Comparison of ENCODE assay signal across 9 mouse cellular contexts in genomic region chr16:18345243-18345642, GRCm38 (mm10). TPM values are rescaled to one million over a fixed set of nuclear protein-coding genes. Genes with fewer than 3 reads are reported as not detected.
DNase-seq lines count a peak whose midpoint lies in the region; ATAC-seq and TF ChIP-seq lines count a peak whose summit lies in the region.
"Had no signal": no experiment of that assay in that cellular context is flagged by ENCODE, and none has a peak within 500 bp of the region (broad histone marks: within the 10 kb centered on the region; RNA-seq: fewer than 3 reads in every experiment).

No protein-coding gene starts in this region.

- peaks cover 41% of the 10 kb centered on the region for H3K27me3 ChIP-seq in embryonic facial prominence, embryonic 10.5 days (replicated peaks; ENCODE audit: low read depth, poor library complexity, severe bottlenecking)
- peaks cover 33% of the 10 kb centered on the region for H3K27me3 ChIP-seq in kidney, embryonic 15.5 days
- H3K27me3 ChIP-seq in limb, embryonic 14.5 days (ENCODE audit: control insufficient read depth, insufficient read depth, low read length) = peaks cover 21% of the 10 kb centered on the region
- H3K27me3 ChIP-seq in myocyte (ENCODE audit: control insufficient read depth, insufficient read depth, insufficient read length) = peaks cover 7% of the 10 kb centered on the region
- no peaks in the 10 kb centered on the region for H3K27me3 ChIP-seq in splenic B cell, adult 2 months (ENCODE audit: control insufficient read depth, insufficient read depth, low read length, poor library complexity, severe bottlenecking)

- H3ac ChIP-seq in myocyte (ENCODE audit: control insufficient read depth, insufficient read length) = no peak overlapping the region

- no peak overlapping the region for H3K27ac ChIP-seq in embryonic facial prominence, embryonic 10.5 days (replicated peaks)
- H3K27ac ChIP-seq in kidney, embryonic 15.5 days = no peak overlapping the region
- H3K27ac ChIP-seq in limb, embryonic 14.5 days (replicated peaks; ENCODE audit: low read depth, low read length) = no peak overlapping the region
- H3K27ac ChIP-seq: embryonic facial prominence, embryonic 12.5 days had no signal

- peaks cover 4% of the 10 kb centered on the region for H3K79me2 ChIP-seq in myocyte (ENCODE audit: control insufficient read depth, insufficient read depth)

- H3K9me3 ChIP-seq in embryonic facial prominence, embryonic 10.5 days = no peaks in the 10 kb centered on the region
- H3K9me3 ChIP-seq in kidney, embryonic 15.5 days (replicated peaks) = no peaks in the 10 kb centered on the region
- H3K9me3 ChIP-seq in limb, embryonic 14.5 days (ENCODE audit: control insufficient read depth, low read length) = no peaks in the 10 kb centered on the region
- H3K9me3 ChIP-seq: embryonic facial prominence, embryonic 12.5 days had no signal

- H3K4me1 ChIP-seq in embryonic facial prominence, embryonic 10.5 days = peaks cover 48% of the 10 kb centered on the region
- H3K4me1 ChIP-seq in kidney, embryonic 15.5 days = peaks cover 33% of the 10 kb centered on the region
- peaks cover 6% of the 10 kb centered on the region for H3K4me1 ChIP-seq in limb, embryonic 14.5 days (ENCODE audit: control insufficient read depth, insufficient read depth, low read length)

- WGBS in embryonic facial prominence, embryonic 10.5 days = 5% methylated on average over 3 of the region's 3 CpGs
- 3% methylated on average over 3 of the region's 3 CpGs for WGBS in kidney, embryonic 15.5 days
- 3% methylated on average over 3 of the region's 3 CpGs for WGBS in limb, embryonic 14.5 days

- no peak overlapping the region for H3K9ac ChIP-seq in kidney, embryonic 15.5 days
- H3K9ac ChIP-seq in limb, embryonic 14.5 days (ENCODE audit: low read depth, low read length, severe bottlenecking) = no peak overlapping the region
- H3K9ac ChIP-seq: embryonic facial prominence, embryonic 12.5 days had no signal

- TF ChIP-seq POLR2A in limb, embryonic 14.5 days (IDR thresholded peaks at IDR 0.05; ENCODE audit: borderline replicate concordance, extremely low read depth, insufficient read depth, insufficient read length) = no peak
- no peak for TF ChIP-seq POLR2A in myocyte (IDR thresholded peaks at IDR 0.05; ENCODE audit: insufficient read length, low read depth)

- no peaks in the 10 kb centered on the region for H3K36me3 ChIP-seq in embryonic facial prominence, embryonic 10.5 days (replicated peaks)
- no peaks in the 10 kb centered on the region for H3K36me3 ChIP-seq in kidney, embryonic 15.5 days
- H3K36me3 ChIP-seq in limb, embryonic 14.5 days (ENCODE audit: control insufficient read depth, insufficient read depth, low read length) = no peaks in the 10 kb centered on the region
- H3K36me3 ChIP-seq in myocyte (ENCODE audit: control insufficient read depth, insufficient read depth) = no peaks in the 10 kb centered on the region
- no peaks in the 10 kb centered on the region for H3K36me3 ChIP-seq in splenic B cell, adult 2 months (ENCODE audit: control insufficient read depth, insufficient read depth, low read length, poor library complexity, severe bottlenecking)
- H3K36me3 ChIP-seq: embryonic facial prominence, embryonic 12.5 days had no signal

- no peak overlapping the region for H3K4me3 ChIP-seq in embryonic facial prominence, embryonic 10.5 days
- no peak overlapping the region for H3K4me3 ChIP-seq in kidney, embryonic 15.5 days (replicated peaks)
- H3K4me3 ChIP-seq in limb, embryonic 14.5 days (replicated peaks; ENCODE audit: low read length) = no peak overlapping the region
- no peak overlapping the region for H3K4me3 ChIP-seq in myocyte
- H3K4me3 ChIP-seq: embryonic facial prominence, embryonic 12.5 days had no signal

- H3K4me2 ChIP-seq in kidney, embryonic 15.5 days = no peak overlapping the region
- H3K4me2 ChIP-seq in limb, embryonic 14.5 days (replicated peaks; ENCODE audit: low read depth, low read length, severe bottlenecking) = no peak overlapping the region
- no peak overlapping the region for H3K4me2 ChIP-seq in myocyte (ENCODE audit: low read depth)
- H3K4me2 ChIP-seq: embryonic facial prominence, embryonic 12.5 days had no signal

- ATAC-seq in kidney, embryonic 15.5 days (replicated peaks; ENCODE audit: low FRiP score) = peak; percentile 12; the same call in 1 of the 2 replicates
- peak; percentile 31; the same call in 1 of the 2 replicates for ATAC-seq in limb, embryonic 14.5 days (ENCODE audit: low FRiP score, low read depth)

- peak; percentile 82 for DNase-seq in A20 (ENCODE audit: low read depth, low spot score)
- DNase-seq in adrenal gland, postnatal 14 days = peak; percentile 90
- DNase-seq in embryonic facial prominence, embryonic 10.5 days (ENCODE audit: low spot score) = peak; percentile 87
- DNase-seq in heart, adult 9 months (ENCODE audit: low spot score in 2 of 2) = peak; percentile 72 to 86
- peak; percentile 87 for DNase-seq in limb, embryonic 14.5 days (ENCODE audit: low spot score)
- DNase-seq in splenic B cell, adult 2 months (ENCODE audit: low read depth, low spot score) = peak; percentile 86

TF ChIP-seq in myocyte, 11 proteins besides CTCF, POLR2A, EP300 and RAD21:
- no peak for TF ChIP-seq E2F4 (IDR thresholded peaks at IDR 0.05; ENCODE audit: insufficient read depth)
- TF ChIP-seq MYOD1 (IDR thresholded peaks at IDR 0.05; ENCODE audit: control insufficient read depth in 1 of 3, insufficient read length in 2 of 3, low read depth in 2 of 3) = peak in 1 of 3 experiments; percentile 67
- no peak for TF ChIP-seq SRF (IDR thresholded peaks at IDR 0.05; ENCODE audit: control insufficient read depth, insufficient read length, low read depth)
- no peak for TF ChIP-seq REST (IDR thresholded peaks at IDR 0.05; ENCODE audit: insufficient read depth, insufficient read length)
- peak in 2 of 3 experiments; percentile 30 to 72 for TF ChIP-seq MYOG (IDR thresholded peaks at IDR 0.05; ENCODE audit: control insufficient read depth in 1 of 3, insufficient read depth in 1 of 3, insufficient read length in 2 of 3, low read depth in 2 of 3)

RNA-seq across cellular contexts. Expression of gene Tango2, which starts 2.7 kb away (rescaled TPM):
- total RNA-seq in adrenal gland, postnatal 14 days (2021) = 30.2 and 30.5 TPM in 2 replicates
- 29.1 and 31.5 TPM in 2 replicates for polyA plus RNA-seq in embryonic facial prominence, embryonic 10.5 days (2016; fragmentation: Nextera tagmentation; extraction: Ambion mirVana)
- polyA plus RNA-seq in kidney, embryonic 15.5 days (2015; fragmentation: Nextera tagmentation; extraction: Ambion mirVana) = 22.5 and 29.2 TPM in 2 replicates
- 25.2 and 28.7 TPM in 2 replicates for polyA plus RNA-seq in limb, embryonic 14.5 days (2012; rRNA removed)
- 24.0 and 25.1 TPM in 2 replicates for polyA plus RNA-seq in limb, embryonic 14.5 days (2014; fragmentation: Nextera tagmentation; extraction: Ambion mirVana)
- 22.2 TPM for polyA plus RNA-seq in myocyte (2012; fragmentation: generic; extraction: Trizol)

RNA-seq across cellular contexts. Expression of gene Arvcf, which starts 2.7 kb away (rescaled TPM):
- 30.0 and 30.2 TPM in 2 replicates for total RNA-seq in adrenal gland, postnatal 14 days (2021)
- polyA plus RNA-seq in embryonic facial prominence, embryonic 10.5 days (2016; fragmentation: Nextera tagmentation; extraction: Ambion mirVana) = 65.8 and 71.2 TPM in 2 replicates
- 23.7 and 27.1 TPM in 2 replicates for polyA plus RNA-seq in kidney, embryonic 15.5 days (2015; fragmentation: Nextera tagmentation; extraction: Ambion mirVana)
- polyA plus RNA-seq in limb, embryonic 14.5 days (2012; rRNA removed) = 33.6 and 42.9 TPM in 2 replicates
- 18.9 and 23.4 TPM in 2 replicates for polyA plus RNA-seq in limb, embryonic 14.5 days (2014; fragmentation: Nextera tagmentation; extraction: Ambion mirVana)
- polyA plus RNA-seq in myocyte (2012; fragmentation: generic; extraction: Trizol) = 7.6 TPM

RNA-seq across cellular contexts. Expression of gene Dgcr8, which starts 56.2 kb away (rescaled TPM):
- 32.9 and 37.4 TPM in 2 replicates for total RNA-seq in adrenal gland, postnatal 14 days (2021)
- polyA plus RNA-seq in embryonic facial prominence, embryonic 10.5 days (2016; fragmentation: Nextera tagmentation; extraction: Ambion mirVana) = 47.3 and 50.9 TPM in 2 replicates
- polyA plus RNA-seq in kidney, embryonic 15.5 days (2015; fragmentation: Nextera tagmentation; extraction: Ambion mirVana) = 30.4 and 32.4 TPM in 2 replicates
- polyA plus RNA-seq in limb, embryonic 14.5 days (2012; rRNA removed) = 79.7 and 82.6 TPM in 2 replicates
- 35.0 and 39.1 TPM in 2 replicates for polyA plus RNA-seq in limb, embryonic 14.5 days (2014; fragmentation: Nextera tagmentation; extraction: Ambion mirVana)
- 11.9 TPM for polyA plus RNA-seq in myocyte (2012; fragmentation: generic; extraction: Trizol)
